9 mouse cellular contexts compared by ENCODE assay signal in the genomic region with DNA sequence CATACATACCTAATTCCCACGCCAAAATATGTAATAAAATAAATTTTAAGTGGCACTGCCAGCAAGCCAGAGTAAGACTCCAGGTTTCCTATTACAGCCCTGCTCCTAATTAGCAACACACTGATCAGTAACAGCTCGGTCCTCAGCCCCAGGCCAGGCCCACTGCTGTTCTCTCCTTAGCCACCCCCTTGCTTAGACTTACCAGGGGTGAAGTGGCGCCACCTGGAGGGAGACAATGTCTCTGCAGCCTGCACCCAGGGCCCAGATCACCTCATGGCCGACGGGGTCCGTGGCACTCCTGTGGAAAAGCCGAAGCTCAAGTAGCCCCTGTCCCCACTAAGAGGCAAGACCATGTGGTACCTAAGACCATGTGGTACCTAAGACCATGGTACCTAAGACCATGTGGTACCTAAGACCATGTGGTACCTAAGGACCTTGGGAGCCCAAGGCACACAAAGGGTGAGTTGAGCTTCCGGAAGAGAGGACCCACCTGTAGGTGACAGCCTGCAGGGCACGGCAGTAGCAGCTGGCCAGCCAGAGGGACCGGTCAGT. TPM values are rescaled to one million over a fixed set of nuclear protein-coding genes. Genes with fewer than 3 reads are reported as not detected.
DNase-seq lines count a peak whose midpoint lies in the region; ATAC-seq and TF ChIP-seq lines count a peak whose summit lies in the region.
"Had no signal": no experiment of that assay in that cellular context is flagged by ENCODE, and none has a peak within 500 bp of the region (broad histone marks: within the 10 kb centered on the region; RNA-seq: fewer than 3 reads in every experiment).

No protein-coding gene starts in this region.

- peak; percentile 36 for TF ChIP-seq RAD21 in MEL (IDR thresholded peaks at IDR 0.05; ENCODE audit: low read depth, low read length)

- H3K27ac ChIP-seq in intestine, embryonic 14.5 days (ENCODE audit: low read depth): no peak overlapping the region
- no peak overlapping the region for H3K27ac ChIP-seq in intestine, embryonic 16.5 days (ENCODE audit: low read length)
- no peak overlapping the region for H3K27ac ChIP-seq in MEL (ENCODE audit: control insufficient read depth, low read depth, low read length)
- no peak overlapping the region for H3K27ac ChIP-seq in embryonic facial prominence, embryonic 11.5 days (replicated peaks; ENCODE audit: low read depth, low read length)
- H3K27ac ChIP-seq: neural tube, embryonic 13.5 days had no signal

- ATAC-seq in intestine, embryonic 14.5 days (replicated peaks; ENCODE audit: low FRiP score, low TSS enrichment, low read depth): 0 out of 2 replicates have a peak, but pooled peaks have one; percentile 15
- no peak for ATAC-seq in intestine, embryonic 16.5 days
- 0 out of 2 replicates have a peak, but pooled peaks have one; percentile 20 for ATAC-seq in embryonic facial prominence, embryonic 11.5 days (replicated peaks; ENCODE audit: insufficient number of reproducible peaks, low FRiP score, low TSS enrichment, low read depth)

- no peak for DNase-seq in intestine, embryonic 14.5 days (ENCODE audit: low spot score)
- DNase-seq in MEL (ENCODE audit: low read depth, low spot score): peak; percentile 42
- DNase-seq in embryonic facial prominence, embryonic 11.5 days (ENCODE audit: low spot score): peak; percentile 63
- DNase-seq in lung, postnatal 36 days: peak; percentile 14
- peak; percentile 34 for DNase-seq in thymus, postnatal 14 days
- no peak for DNase-seq in layer of hippocampus, postnatal 36 days
- DNase-seq in gastrocnemius, postnatal 36 days: no peak

- H3K79me2 ChIP-seq in MEL (ENCODE audit: control insufficient read depth, insufficient read depth, low read length, poor library complexity): no peaks in the 10 kb centered on the region

- peaks cover 22% of the 10 kb centered on the region; the same call in 1 of the 2 replicates for H3K27me3 ChIP-seq in intestine, embryonic 14.5 days (replicated peaks; ENCODE audit: control insufficient read depth, insufficient read depth, low read length)
- H3K27me3 ChIP-seq in intestine, embryonic 16.5 days (replicated peaks; ENCODE audit: control insufficient read depth, insufficient read depth, low read length): peaks cover 13% of the 10 kb centered on the region; the same call in 1 of the 2 replicates
- H3K27me3 ChIP-seq in MEL (ENCODE audit: control insufficient read depth in 1 of 2, insufficient read depth in 2 of 2, low read length in 2 of 2): no peaks in the 10 kb centered on the region
- peaks cover 6% of the 10 kb centered on the region; the same call in 1 of the 2 replicates for H3K27me3 ChIP-seq in embryonic facial prominence, embryonic 11.5 days (ENCODE audit: control insufficient read depth, insufficient read depth, low read length)

- H3K9me3 ChIP-seq in intestine, embryonic 14.5 days (ENCODE audit: control insufficient read depth, low read length): no peaks in the 10 kb centered on the region
- no peaks in the 10 kb centered on the region for H3K9me3 ChIP-seq in intestine, embryonic 16.5 days (ENCODE audit: control insufficient read depth, low read length)
- H3K9me3 ChIP-seq in MEL (replicated peaks; ENCODE audit: insufficient read depth, low read length): no peaks in the 10 kb centered on the region
- no peaks in the 10 kb centered on the region for H3K9me3 ChIP-seq in embryonic facial prominence, embryonic 11.5 days (replicated peaks; ENCODE audit: control insufficient read depth, low read length)
- H3K9me3 ChIP-seq: neural tube, embryonic 13.5 days had no signal

- H3K9ac ChIP-seq in intestine, embryonic 14.5 days (ENCODE audit: low read length): no peak overlapping the region
- H3K9ac ChIP-seq in intestine, embryonic 16.5 days (ENCODE audit: low read depth, low read length): no peak overlapping the region
- H3K9ac ChIP-seq in MEL (ENCODE audit: control insufficient read depth, low read depth, low read length, poor library complexity, severe bottlenecking): no peak overlapping the region
- H3K9ac ChIP-seq in embryonic facial prominence, embryonic 11.5 days (replicated peaks; ENCODE audit: low read length): no peak overlapping the region
- H3K9ac ChIP-seq: neural tube, embryonic 13.5 days had no signal

- TF ChIP-seq EP300 in MEL (IDR thresholded peaks at IDR 0.05; ENCODE audit: low read depth in 1 of 2, low read length in 2 of 2): no peak

- intact Hi-C loops in gastrocnemius, postnatal 36 days (cut with DNase I): no loop called here

- no peak overlapping the region for H3K4me3 ChIP-seq in intestine, embryonic 14.5 days (ENCODE audit: low read depth, low read length)
- no peak overlapping the region for H3K4me3 ChIP-seq in intestine, embryonic 16.5 days (ENCODE audit: low read length)
- H3K4me3 ChIP-seq in MEL (ENCODE audit: control insufficient read depth in 1 of 2, insufficient read depth in 1 of 2, low read depth in 2 of 2, low read length in 2 of 2): no peak overlapping the region
- no peak overlapping the region for H3K4me3 ChIP-seq in embryonic facial prominence, embryonic 11.5 days (ENCODE audit: low read depth, low read length)
- H3K4me3 ChIP-seq: neural tube, embryonic 13.5 days had no signal

- peak; percentile 65 to 84 (median 70) for TF ChIP-seq CTCF in MEL (IDR thresholded peaks at IDR 0.05 in 2 of 3, conservative IDR thresholded peaks at IDR 0.05 in 1 of 3; ENCODE audit: control insufficient read depth in 1 of 3, insufficient read depth in 1 of 3, low read depth in 2 of 3, low read length in 3 of 3, poor library complexity in 1 of 3, severe bottlenecking in 1 of 3)

- no peak for TF ChIP-seq POLR2A in MEL (IDR thresholded peaks at IDR 0.05; ENCODE audit: control insufficient read depth in 1 of 2, insufficient read depth in 1 of 2, low read depth in 1 of 2, low read length in 2 of 2, poor library complexity in 1 of 2)

- WGBS in intestine, embryonic 14.5 days: 35% methylated on average over 10 of the region's 10 CpGs
- WGBS in intestine, embryonic 16.5 days: 31% methylated on average over 10 of the region's 10 CpGs
- 37% methylated on average over 10 of the region's 10 CpGs for WGBS in embryonic facial prominence, embryonic 11.5 days

- H3K4me1 ChIP-seq in intestine, embryonic 14.5 days (replicated peaks; ENCODE audit: control insufficient read depth, insufficient read depth, low read length): no peaks in the 10 kb centered on the region
- H3K4me1 ChIP-seq in intestine, embryonic 16.5 days (ENCODE audit: control insufficient read depth, insufficient read depth, low read length): no peaks in the 10 kb centered on the region
- H3K4me1 ChIP-seq in MEL (ENCODE audit: control insufficient read depth in 1 of 2, insufficient read depth in 2 of 2, low read length in 2 of 2): no peaks in the 10 kb centered on the region
- no peaks in the 10 kb centered on the region for H3K4me1 ChIP-seq in embryonic facial prominence, embryonic 11.5 days (ENCODE audit: control insufficient read depth, insufficient read depth, low read length)

- H3K36me3 ChIP-seq in intestine, embryonic 14.5 days (ENCODE audit: control insufficient read depth, insufficient read depth, low read length): no peaks in the 10 kb centered on the region
- no peaks in the 10 kb centered on the region for H3K36me3 ChIP-seq in intestine, embryonic 16.5 days (ENCODE audit: control insufficient read depth, insufficient read depth, low read length)
- H3K36me3 ChIP-seq in MEL (ENCODE audit: control insufficient read depth in 1 of 2, insufficient read depth in 2 of 2, low read length in 2 of 2): no peaks in the 10 kb centered on the region
- H3K36me3 ChIP-seq in embryonic facial prominence, embryonic 11.5 days (replicated peaks; ENCODE audit: control insufficient read depth, insufficient read depth, low read depth, low read length): no peaks in the 10 kb centered on the region

- H3K4me2 ChIP-seq in intestine, embryonic 14.5 days (ENCODE audit: low read length): no peak overlapping the region
- no peak overlapping the region for H3K4me2 ChIP-seq in intestine, embryonic 16.5 days (ENCODE audit: low read depth, low read length)
- no peak overlapping the region for H3K4me2 ChIP-seq in embryonic facial prominence, embryonic 11.5 days (ENCODE audit: low read depth, low read length)
- H3K4me2 ChIP-seq: neural tube, embryonic 13.5 days had no signal

RNA-seq across cellular contexts. Expression of gene Fbxo41, which starts 25.4 kb away (rescaled TPM):
- 0.36 and 0.45 TPM in 2 replicates for polyA plus RNA-seq in intestine, embryonic 14.5 days (2014; fragmentation: Nextera tagmentation; extraction: Ambion mirVana)
- 0.12 and 0.16 TPM in 2 replicates for polyA plus RNA-seq in intestine, embryonic 16.5 days (2015; fragmentation: Nextera tagmentation; extraction: Ambion mirVana)
- total RNA-seq in MEL (2012; rRNA removed): 0.04 TPM in 1 of 2 replicates, not detected in the other
- under 1 TPM in 1 of 2 experiments, not detected in 1; 0.01 TPM for polyA plus RNA-seq in MEL (2012; ENCODE audit: insufficient read depth in 1 of 2, insufficient read length in 2 of 2, low read depth in 1 of 2, low replicate concordance in 2 of 2, missing spikeins in 1 of 2)
- 0.35 and 0.54 TPM in 2 replicates for polyA plus RNA-seq in embryonic facial prominence, embryonic 11.5 days (2014; fragmentation: Nextera tagmentation; extraction: Ambion mirVana)
- 10 to 100 TPM; 91.2 to 96.6 TPM for total RNA-seq in layer of hippocampus, postnatal 36 days (2021)
- total RNA-seq in gastrocnemius, postnatal 36 days (2021): under 1 TPM in 1 of 2 experiments, not detected in 1; 0.03 TPM

RNA-seq across cellular contexts. Expression of gene Pradc1, which starts 25.7 kb away (rescaled TPM):
- 26.7 and 27.7 TPM in 2 replicates for polyA plus RNA-seq in intestine, embryonic 14.5 days (2014; fragmentation: Nextera tagmentation; extraction: Ambion mirVana)
- polyA plus RNA-seq in intestine, embryonic 16.5 days (2015; fragmentation: Nextera tagmentation; extraction: Ambion mirVana): 39.4 and 41.2 TPM in 2 replicates
- 29.3 and 33.6 TPM in 2 replicates for total RNA-seq in MEL (2012; rRNA removed)
- polyA plus RNA-seq in MEL (2012; ENCODE audit: insufficient read depth in 1 of 2, insufficient read length in 2 of 2, low read depth in 1 of 2, low replicate concordance in 2 of 2, missing spikeins in 1 of 2): 10 to 100 TPM in 1 of 2 experiments, not detected in 1; 47.9 TPM
- 23.5 and 23.7 TPM in 2 replicates for polyA plus RNA-seq in embryonic facial prominence, embryonic 11.5 days (2014; fragmentation: Nextera tagmentation; extraction: Ambion mirVana)
- 10 to 100 TPM; 14.1 to 16.0 TPM for total RNA-seq in layer of hippocampus, postnatal 36 days (2021)
- total RNA-seq in gastrocnemius, postnatal 36 days (2021): 10 to 100 TPM in 1 of 2 experiments, 1 to 10 TPM in 1; 9.6 to 11.0 TPM

RNA-seq across cellular contexts. Expression of gene Cct7, which starts 26.1 kb away (rescaled TPM):
- 496 and 527 TPM in 2 replicates for polyA plus RNA-seq in intestine, embryonic 14.5 days (2014; fragmentation: Nextera tagmentation; extraction: Ambion mirVana)
- polyA plus RNA-seq in intestine, embryonic 16.5 days (2015; fragmentation: Nextera tagmentation; extraction: Ambion mirVana): 417 and 458 TPM in 2 replicates
- 660 and 731 TPM in 2 replicates for total RNA-seq in MEL (2012; rRNA removed)
- 100 to 1,000 TPM; 222 to 660 TPM for polyA plus RNA-seq in MEL (2012; ENCODE audit: insufficient read depth in 1 of 2, insufficient read length in 2 of 2, low read depth in 1 of 2, low replicate concordance in 2 of 2, missing spikeins in 1 of 2)
- polyA plus RNA-seq in embryonic facial prominence, embryonic 11.5 days (2014; fragmentation: Nextera tagmentation; extraction: Ambion mirVana): 713 and 720 TPM in 2 replicates
- 100 to 1,000 TPM; 225 to 226 TPM for total RNA-seq in layer of hippocampus, postnatal 36 days (2021)
- 100 to 1,000 TPM; 107 to 117 TPM for total RNA-seq in gastrocnemius, postnatal 36 days (2021)

RNA-seq across cellular contexts. Expression of gene Egr4, which starts 35.9 kb away (rescaled TPM):
- not detected in 2 replicates for polyA plus RNA-seq in intestine, embryonic 14.5 days (2014; fragmentation: Nextera tagmentation; extraction: Ambion mirVana)
- polyA plus RNA-seq in intestine, embryonic 16.5 days (2015; fragmentation: Nextera tagmentation; extraction: Ambion mirVana): not detected in 2 replicates
- total RNA-seq in MEL (2012; rRNA removed): not detected in 2 replicates
- polyA plus RNA-seq in MEL (2012; ENCODE audit: insufficient read depth in 1 of 2, insufficient read length in 2 of 2, low read depth in 1 of 2, low replicate concordance in 2 of 2, missing spikeins in 1 of 2): not detected
- not detected in 2 replicates for polyA plus RNA-seq in embryonic facial prominence, embryonic 11.5 days (2014; fragmentation: Nextera tagmentation; extraction: Ambion mirVana)
- 10 to 100 TPM; 26.1 to 33.4 TPM for total RNA-seq in layer of hippocampus, postnatal 36 days (2021)
- not detected for total RNA-seq in gastrocnemius, postnatal 36 days (2021)
- polyA plus RNA-seq: neural tube, embryonic 13.5 days had no signal

RNA-seq across cellular contexts. Expression of gene Smyd5, which starts 45.7 kb away (rescaled TPM):
- polyA plus RNA-seq in intestine, embryonic 14.5 days (2014; fragmentation: Nextera tagmentation; extraction: Ambion mirVana): 56.5 and 59.3 TPM in 2 replicates
- 45.8 and 52.5 TPM in 2 replicates for polyA plus RNA-seq in intestine, embryonic 16.5 days (2015; fragmentation: Nextera tagmentation; extraction: Ambion mirVana)
- total RNA-seq in MEL (2012; rRNA removed): 82.5 and 102 TPM in 2 replicates
- 100 to 1,000 TPM in 1 of 2 experiments, not detected in 1; 113 TPM for polyA plus RNA-seq in MEL (2012; ENCODE audit: insufficient read depth in 1 of 2, insufficient read length in 2 of 2, low read depth in 1 of 2, low replicate concordance in 2 of 2, missing spikeins in 1 of 2)
- polyA plus RNA-seq in embryonic facial prominence, embryonic 11.5 days (2014; fragmentation: Nextera tagmentation; extraction: Ambion mirVana): 56.3 and 56.4 TPM in 2 replicates
- total RNA-seq in layer of hippocampus, postnatal 36 days (2021): 10 to 100 TPM; 42.3 to 42.9 TPM
- total RNA-seq in gastrocnemius, postnatal 36 days (2021): 1 to 10 TPM; 6.8 TPM

Comparison
In these comparisons a context has a peak if more than half of its experiments do, and no peak if none do; other contexts are left out.
1. DNase-seq: peak in MEL (single experiment), embryonic facial prominence, embryonic 11.5 days (single experiment), lung, postnatal 36 days (single experiment) and thymus, postnatal 14 days (single experiment); none in intestine, embryonic 14.5 days (single experiment), layer of hippocampus, postnatal 36 days (0 of 2) and gastrocnemius, postnatal 36 days (0 of 2).